Mouse (Mus musculus): Measurements from ENCODE around the gene A930004D18Rik. TPM values are rescaled to one million over a fixed set of nuclear protein-coding genes. Genes with fewer than 3 reads are reported as not detected.

The A930004D18Rik gene
- 8.2 and 8.6 TPM in 2 replicates for polyA plus RNA-seq (2014; fragmentation: Nextera tagmentation; extraction: Ambion mirVana)

- no peak within 1 kb of the TSS for H3K9ac ChIP-seq (replicated peaks; ENCODE audit: low read depth, low read length)
- no peak for ATAC-seq (ENCODE audit: low read depth)
- H3K4me3 ChIP-seq (ENCODE audit: low read depth, low read length), result no peak within 1 kb of the TSS
- H3K36me3 ChIP-seq (ENCODE audit: control insufficient read depth, insufficient read depth, low read length), result no peaks in the 10 kb centered on the region
- H3K4me2 ChIP-seq (ENCODE audit: low read depth, low read length), result 0 out of 2 replicates have a peak within 1 kb of the TSS, but pooled peaks have one; percentile 3
- H3K9me3 ChIP-seq (ENCODE audit: control insufficient read depth, low read length), result no peaks in the 10 kb centered on the region
- H3K27ac ChIP-seq (ENCODE audit: low read depth, low read length), result no peak within 1 kb of the TSS
- H3K4me1 ChIP-seq (ENCODE audit: control insufficient read depth, insufficient read depth, low read length), result peaks cover 45% of the 10 kb centered on the region
- H3K27me3 ChIP-seq (ENCODE audit: control insufficient read depth, insufficient read depth, low read length), result no peaks in the 10 kb centered on the region
- 87% methylated on average over 2 of the region's 2 CpGs for WGBS
Observed at GRCm38 (mm10) chr2:18037491-18037890, at the start of gene A930004D18Rik. TSS of gene A930004D18Rik (minus strand) at chr2:18037737.

- WGBS, result 93% methylated on average over 2 of the region's 2 CpGs
- no peak overlapping the region for H3K4me2 ChIP-seq (ENCODE audit: low read depth, low read length)
- H3K9me3 ChIP-seq (ENCODE audit: control insufficient read depth, low read length), result no peaks in the 10 kb centered on the region
- H3K4me3 ChIP-seq (ENCODE audit: low read depth, low read length), result no peak overlapping the region
- H3K27me3 ChIP-seq (ENCODE audit: control insufficient read depth, insufficient read depth, low read length), result no peaks in the 10 kb centered on the region
- no peak overlapping the region for H3K27ac ChIP-seq (ENCODE audit: low read depth, low read length)
- no peaks in the 10 kb centered on the region for H3K4me1 ChIP-seq (ENCODE audit: control insufficient read depth, insufficient read depth, low read length)
- H3K36me3 ChIP-seq (ENCODE audit: control insufficient read depth, insufficient read depth, low read length), result peaks cover 20% of the 10 kb centered on the region
- ATAC-seq (ENCODE audit: low read depth), result no peak
- H3K9ac ChIP-seq (replicated peaks; ENCODE audit: low read depth, low read length), result no peak overlapping the region
Observed at GRCm38 (mm10) chr2:18080182-18080860, 42.8 kb upstream of the A930004D18Rik start.

GRCm38 (mm10) chr2:18071947-18072346 lies 34.4 kb upstream of the A930004D18Rik start:
- H3K4me2 ChIP-seq (ENCODE audit: low read depth, low read length), result no peak overlapping the region
- no peaks in the 10 kb centered on the region for H3K27me3 ChIP-seq (ENCODE audit: control insufficient read depth, insufficient read depth, low read length)
- no peak for ATAC-seq (ENCODE audit: low read depth)
- H3K27ac ChIP-seq (ENCODE audit: low read depth, low read length), result no peak overlapping the region
- no peaks in the 10 kb centered on the region for H3K9me3 ChIP-seq (ENCODE audit: control insufficient read depth, low read length)
- H3K4me3 ChIP-seq (ENCODE audit: low read depth, low read length), result no peak overlapping the region
- H3K9ac ChIP-seq (replicated peaks; ENCODE audit: low read depth, low read length), result no peak overlapping the region
- WGBS, result 93% methylated on average over 2 of the region's 2 CpGs
- H3K36me3 ChIP-seq (ENCODE audit: control insufficient read depth, insufficient read depth, low read length), result peaks cover 8% of the 10 kb centered on the region; the same call in 1 of the 2 replicates
- H3K4me1 ChIP-seq (ENCODE audit: control insufficient read depth, insufficient read depth, low read length), result no peaks in the 10 kb centered on the region

- Histone ChIP-seq H3K9me3 (ENCODE audit: control insufficient read depth, low read length) (no peaks in the 10 kb centered on the region), H3K27me3 (ENCODE audit: control insufficient read depth, insufficient read depth, low read length) (no peaks in the 10 kb centered on the region), H3K9ac (replicated peaks; ENCODE audit: low read depth, low read length) (no peak overlapping the region), H3K4me3 (ENCODE audit: low read depth, low read length) (no peak overlapping the region), H3K36me3 (ENCODE audit: control insufficient read depth, insufficient read depth, low read length) (0 out of 2 replicates have a peak, but pooled peaks cover 3% of the 10 kb centered on the region), H3K4me2 (ENCODE audit: low read depth, low read length) (no peak overlapping the region), H3K27ac (ENCODE audit: low read depth, low read length) (no peak overlapping the region), H3K4me1 (ENCODE audit: control insufficient read depth, insufficient read depth, low read length) (peaks cover 6% of the 10 kb centered on the region; the same call in 1 of the 2 replicates)
- ATAC-seq (ENCODE audit: low read depth), result no peak
- WGBS, result 96% methylated on average over 4 of the region's 4 CpGs
Observed at GRCm38 (mm10) chr2:18068071-18068796, 30.7 kb upstream of the A930004D18Rik start.

GRCm38 (mm10) chr2:18066436-18066835 lies 28.9 kb upstream of the A930004D18Rik start:
- H3K27me3 ChIP-seq (ENCODE audit: control insufficient read depth, insufficient read depth, low read length), result no peaks in the 10 kb centered on the region
- H3K36me3 ChIP-seq (ENCODE audit: control insufficient read depth, insufficient read depth, low read length), result 0 out of 2 replicates have a peak, but pooled peaks cover 3% of the 10 kb centered on the region
- peaks cover 6% of the 10 kb centered on the region; the same call in 1 of the 2 replicates for H3K4me1 ChIP-seq (ENCODE audit: control insufficient read depth, insufficient read depth, low read length)
- H3K9me3 ChIP-seq (ENCODE audit: control insufficient read depth, low read length), result no peaks in the 10 kb centered on the region
- no peak overlapping the region for H3K4me3 ChIP-seq (ENCODE audit: low read depth, low read length)
- H3K27ac ChIP-seq (ENCODE audit: low read depth, low read length), result no peak overlapping the region
- H3K9ac ChIP-seq (replicated peaks; ENCODE audit: low read depth, low read length), result no peak overlapping the region
- peak overlapping the region; percentile 72; the same call in 1 of the 2 replicates for H3K4me2 ChIP-seq (ENCODE audit: low read depth, low read length)
- no peak for ATAC-seq (ENCODE audit: low read depth)

GRCm38 (mm10) chr2:18065708-18066030 lies 28.1 kb upstream of the A930004D18Rik start:
- Histone ChIP-seq H3K9me3 (ENCODE audit: control insufficient read depth, low read length) (no peaks in the 10 kb centered on the region), H3K36me3 (ENCODE audit: control insufficient read depth, insufficient read depth, low read length) (0 out of 2 replicates have a peak, but pooled peaks cover 3% of the 10 kb centered on the region), H3K27me3 (ENCODE audit: control insufficient read depth, insufficient read depth, low read length) (no peaks in the 10 kb centered on the region), H3K27ac (ENCODE audit: low read depth, low read length) (peak overlapping the region; percentile 99), H3K4me2 (ENCODE audit: low read depth, low read length) (peak overlapping the region; percentile 72), H3K9ac (replicated peaks; ENCODE audit: low read depth, low read length) (peak overlapping the region; percentile 98), H3K4me3 (ENCODE audit: low read depth, low read length) (peak overlapping the region; percentile 88), H3K4me1 (ENCODE audit: control insufficient read depth, insufficient read depth, low read length) (peaks cover 6% of the 10 kb centered on the region; the same call in 1 of the 2 replicates)
- WGBS, result 6% methylated on average over 6 of the region's 6 CpGs
- ATAC-seq (ENCODE audit: low read depth), result no peak

- WGBS, result under 1% methylated on average over 28 of the region's 85 CpGs
- Histone ChIP-seq H3K4me2 (ENCODE audit: low read depth, low read length) (peak overlapping the region; percentile 72), H3K36me3 (ENCODE audit: control insufficient read depth, insufficient read depth, low read length) (0 out of 2 replicates have a peak, but pooled peaks cover 3% of the 10 kb centered on the region), H3K9ac (replicated peaks; ENCODE audit: low read depth, low read length) (peak overlapping the region; percentile 98), H3K4me3 (ENCODE audit: low read depth, low read length) (peak overlapping the region; percentile 88), H3K9me3 (ENCODE audit: control insufficient read depth, low read length) (no peaks in the 10 kb centered on the region), H3K27me3 (ENCODE audit: control insufficient read depth, insufficient read depth, low read length) (no peaks in the 10 kb centered on the region), H3K4me1 (ENCODE audit: control insufficient read depth, insufficient read depth, low read length) (peaks cover 6% of the 10 kb centered on the region; the same call in 1 of the 2 replicates), H3K27ac (ENCODE audit: low read depth, low read length) (peak overlapping the region; percentile 99)
- peak; percentile 60 for ATAC-seq (ENCODE audit: low read depth)
Observed at GRCm38 (mm10) chr2:18064941-18065707, 27.6 kb upstream of the A930004D18Rik start.

- Histone ChIP-seq H3K36me3 (ENCODE audit: control insufficient read depth, insufficient read depth, low read length) (0 out of 2 replicates have a peak, but pooled peaks cover 3% of the 10 kb centered on the region), H3K27ac (ENCODE audit: low read depth, low read length) (peak overlapping the region; percentile 99), H3K9ac (replicated peaks; ENCODE audit: low read depth, low read length) (peak overlapping the region; percentile 98), H3K27me3 (ENCODE audit: control insufficient read depth, insufficient read depth, low read length) (no peaks in the 10 kb centered on the region), H3K4me1 (ENCODE audit: control insufficient read depth, insufficient read depth, low read length) (peaks cover 6% of the 10 kb centered on the region; the same call in 1 of the 2 replicates), H3K9me3 (ENCODE audit: control insufficient read depth, low read length) (no peaks in the 10 kb centered on the region), H3K4me3 (ENCODE audit: low read depth, low read length) (peak overlapping the region; percentile 88), H3K4me2 (ENCODE audit: low read depth, low read length) (peak overlapping the region; percentile 72)
- WGBS, result under 1% methylated on average over 37 of the region's 58 CpGs
- ATAC-seq (ENCODE audit: low read depth), result peak; percentile 96
Observed at GRCm38 (mm10) chr2:18064356-18064858, 26.9 kb upstream of the A930004D18Rik start.
